Mouse (Mus musculus): ENCODE results near the gene Adgrv1.
"Not testable (repeated sequence)": the region's sequence is repeated elsewhere in the genome, so short reads cannot be mapped to it uniquely, and the experiment has no call there.

GRCm38 (mm10) chr13:81627861-81628260 is 5.1 kb downstream of the Adgrv1 start:
- not testable (repeated sequence) for TF ChIP-seq CTCF (IDR thresholded peaks at IDR 0.05; ENCODE audit: low read depth, low read length); POLR2A (IDR thresholded peaks at IDR 0.05; ENCODE audit: insufficient read depth, low read length)

Data from ES-Bruce4 (cell line).